In the genomic region with DNA sequence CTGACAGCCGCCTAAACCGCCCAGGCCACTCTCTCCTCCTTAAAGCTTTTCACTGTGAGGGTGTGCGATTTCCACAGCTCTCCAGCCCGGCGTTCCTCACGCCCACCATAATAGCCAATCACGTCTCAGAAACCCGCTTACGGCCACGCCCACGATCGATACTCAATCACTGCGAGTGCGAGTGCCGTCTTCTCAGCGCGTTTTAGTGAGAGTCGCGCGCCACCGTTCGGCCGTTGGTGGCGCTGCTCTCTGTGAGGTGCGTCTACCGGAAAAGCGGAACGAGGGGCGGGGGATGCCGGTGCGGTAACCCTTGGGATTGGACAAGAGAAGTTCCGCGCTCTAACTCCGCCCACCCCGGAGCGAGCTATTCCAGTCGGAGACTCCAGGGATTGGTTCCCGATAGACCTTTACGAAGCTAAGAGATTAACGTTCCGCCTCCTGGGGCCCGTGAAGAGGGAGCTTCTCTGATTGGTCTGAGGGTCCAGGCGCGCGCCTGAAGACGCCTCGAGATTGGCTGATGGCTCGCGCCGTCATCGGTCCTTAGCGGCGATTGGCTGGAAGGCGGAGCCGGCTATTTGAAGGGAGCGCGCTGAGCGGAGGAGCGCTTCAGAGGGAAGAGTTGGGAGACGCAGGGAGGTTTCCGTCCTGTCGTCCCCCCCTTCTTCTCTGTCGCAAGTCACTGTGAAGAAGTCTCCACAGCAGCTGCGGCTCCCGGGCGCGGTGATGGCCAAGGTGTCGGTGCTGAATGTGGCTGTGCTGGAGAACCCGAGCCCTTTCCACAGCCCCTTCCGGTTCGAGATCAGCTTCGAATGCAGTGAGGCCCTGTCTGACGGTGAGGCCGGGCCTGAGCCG, we compare ENCODE assay signal across 8 mouse cellular contexts. TPM values are rescaled to one million over a fixed set of nuclear protein-coding genes. Genes with fewer than 3 reads are reported as not detected.
A peak's percentile ranks its signal among the peaks of the same experiment; 100 is the strongest.
DNase-seq lines count a peak whose midpoint lies in the region; ATAC-seq and TF ChIP-seq lines count a peak whose summit lies in the region.

A gene (minus strand): TSS at position 100 of the 852 bp plus-strand sequence.
A gene (plus strand): TSS at position 402 of the 852 bp plus-strand sequence.

- peaks cover 15% of the 10 kb centered on the region for H3K4me1 ChIP-seq in heart, embryonic 12.5 days (replicated peaks)
- H3K4me1 ChIP-seq in kidney, postnatal 0 days (replicated peaks; ENCODE audit: insufficient read depth, low read length), result peaks cover 6% of the 10 kb centered on the region; the same call in 1 of the 2 replicates
- peaks cover 12% of the 10 kb centered on the region for H3K4me1 ChIP-seq in liver, embryonic 11.5 days (replicated peaks; ENCODE audit: control insufficient read depth, insufficient read depth, low read length)
- peaks cover 12% of the 10 kb centered on the region; the same call in 1 of the 2 replicates for H3K4me1 ChIP-seq in stomach, embryonic 14.5 days (ENCODE audit: control insufficient read depth, insufficient read depth, low read length)

- H3K27ac ChIP-seq in heart, embryonic 12.5 days (ENCODE audit: poor library complexity, severe bottlenecking), result no peak within 1 kb of the TSS
- peak within 1 kb of the TSS; percentile 54; the same call in 1 of the 2 replicates for H3K27ac ChIP-seq in kidney, postnatal 0 days
- H3K27ac ChIP-seq in liver, embryonic 11.5 days (ENCODE audit: low read depth, low read length), result peak within 1 kb of the TSS; percentile 62
- H3K27ac ChIP-seq in stomach, embryonic 14.5 days (ENCODE audit: low read length), result no peak within 1 kb of the TSS

- no peaks in the 10 kb centered on the region for H3K27me3 ChIP-seq in heart, embryonic 12.5 days (replicated peaks)
- H3K27me3 ChIP-seq in kidney, postnatal 0 days (ENCODE audit: insufficient read depth, low read length), result no peaks in the 10 kb centered on the region
- H3K27me3 ChIP-seq in liver, embryonic 11.5 days (replicated peaks; ENCODE audit: control insufficient read depth, insufficient read depth, low read length), result no peaks in the 10 kb centered on the region
- H3K27me3 ChIP-seq in stomach, embryonic 14.5 days (ENCODE audit: control insufficient read depth, insufficient read depth, low read length), result no peaks in the 10 kb centered on the region

- H3K4me3 ChIP-seq in heart, embryonic 12.5 days, result peak within 1 kb of the TSS; percentile 68
- peak within 1 kb of the TSS; percentile 58 for H3K4me3 ChIP-seq in kidney, postnatal 0 days (replicated peaks; ENCODE audit: low read depth, low read length)
- peak within 1 kb of the TSS; percentile 74 for H3K4me3 ChIP-seq in liver, embryonic 11.5 days (ENCODE audit: low read depth, low read length)
- H3K4me3 ChIP-seq in stomach, embryonic 14.5 days (ENCODE audit: low read depth, low read length), result peak within 1 kb of the TSS; percentile 73

- 0 out of 2 replicates have a peak, but pooled peaks cover 2% of the 10 kb centered on the region for H3K36me3 ChIP-seq in heart, embryonic 12.5 days
- H3K36me3 ChIP-seq in kidney, postnatal 0 days (ENCODE audit: insufficient read depth, low read length), result no peaks in the 10 kb centered on the region
- H3K36me3 ChIP-seq in liver, embryonic 11.5 days (ENCODE audit: control insufficient read depth, insufficient read depth, low read length), result no peaks in the 10 kb centered on the region; the same call in 1 of the 2 replicates
- H3K36me3 ChIP-seq in stomach, embryonic 14.5 days (ENCODE audit: control insufficient read depth, insufficient read depth, low read length), result no peaks in the 10 kb centered on the region

- TF ChIP-seq CTCF in kidney, postnatal 0 days (IDR thresholded peaks at IDR 0.05; ENCODE audit: low read depth), result peak; percentile 97

- peak; percentile 90 for ATAC-seq in erythroid progenitor cell, adult 5-6 weeks (replicated peaks; ENCODE audit: low FRiP score, poor library complexity, severe bottlenecking)
- peak; percentile 100 for ATAC-seq in heart, embryonic 12.5 days (ENCODE audit: insufficient number of reproducible peaks, low FRiP score)
- ATAC-seq in kidney, postnatal 0 days (replicated peaks; ENCODE audit: low FRiP score, low read depth), result peak; percentile 100
- peak; percentile 99 for ATAC-seq in liver, embryonic 11.5 days (replicated peaks; ENCODE audit: low FRiP score)
- peak; percentile 99 for ATAC-seq in stomach, embryonic 14.5 days (ENCODE audit: insufficient number of reproducible peaks, insufficient read depth, low FRiP score, low read depth)

- peak within 1 kb of the TSS; percentile 90 for H3K4me2 ChIP-seq in heart, embryonic 12.5 days
- H3K4me2 ChIP-seq in kidney, postnatal 0 days (ENCODE audit: low read length), result peak within 1 kb of the TSS; percentile 90
- peak within 1 kb of the TSS; percentile 92 for H3K4me2 ChIP-seq in liver, embryonic 11.5 days
- H3K4me2 ChIP-seq in stomach, embryonic 14.5 days (replicated peaks; ENCODE audit: low read depth, low read length), result peak within 1 kb of the TSS; percentile 94

- DNase-seq in CD4-positive helper T cell, adult 2 months (ENCODE audit: low read depth, low spot score), result peak; percentile 100
- peak; percentile 100 for DNase-seq in brain, embryonic 18.5 days (ENCODE audit: low read depth, low spot score)
- peak; percentile 100 for DNase-seq in kidney, postnatal 0 days (ENCODE audit: low spot score)
- peak; percentile 96 for DNase-seq in liver, embryonic 11.5 days (ENCODE audit: low spot score)
- peak; percentile 99 for DNase-seq in naive thymus-derived CD4-positive, alpha-beta T cell, adult 2 months (ENCODE audit: low read depth)

- WGBS in heart, embryonic 12.5 days, result under 1% methylated on average over 75 of the region's 75 CpGs
- under 1% methylated on average over 72 of the region's 75 CpGs for WGBS in kidney, postnatal 0 days
- WGBS in liver, embryonic 11.5 days, result under 1% methylated on average over 75 of the region's 75 CpGs
- under 1% methylated on average over 75 of the region's 75 CpGs for WGBS in stomach, embryonic 14.5 days

- no peaks in the 10 kb centered on the region for H3K9me3 ChIP-seq in heart, embryonic 12.5 days (replicated peaks)
- H3K9me3 ChIP-seq in kidney, postnatal 0 days (replicated peaks; ENCODE audit: low read length), result no peaks in the 10 kb centered on the region
- H3K9me3 ChIP-seq in liver, embryonic 11.5 days (ENCODE audit: control insufficient read depth, low read length), result no peaks in the 10 kb centered on the region
- no peaks in the 10 kb centered on the region for H3K9me3 ChIP-seq in stomach, embryonic 14.5 days (ENCODE audit: control insufficient read depth, low read depth, low read length)

- H3K9ac ChIP-seq in heart, embryonic 12.5 days, result peak within 1 kb of the TSS; percentile 74
- peak within 1 kb of the TSS; percentile 57 for H3K9ac ChIP-seq in kidney, postnatal 0 days (ENCODE audit: low read depth, low read length)
- peak within 1 kb of the TSS; percentile 74 for H3K9ac ChIP-seq in liver, embryonic 11.5 days (ENCODE audit: low read depth, low read length)
- H3K9ac ChIP-seq in stomach, embryonic 14.5 days (replicated peaks; ENCODE audit: low read depth, low read length), result peak within 1 kb of the TSS; percentile 39; the same call in 1 of the 2 replicates

RNA-seq across cellular contexts. Expression of the first gene that starts in this region (rescaled TPM):
- total RNA-seq in erythroid progenitor cell, adult 5-6 weeks (2015; ENCODE audit: low replicate concordance), result not detected in 2 replicates
- 1.0 TPM in 1 of 2 replicates, not detected in the other for total RNA-seq in erythroid progenitor cell, adult 5-6 weeks (2017; ENCODE audit: low replicate concordance)
- 0.34 and 0.40 TPM in 2 replicates for polyA plus RNA-seq in heart, embryonic 12.5 days (2016; fragmentation: Nextera tagmentation; extraction: Ambion mirVana)
- polyA plus RNA-seq in kidney, postnatal 0 days (2015; fragmentation: Nextera tagmentation; extraction: Ambion mirVana), result 0.46 and 0.47 TPM in 2 replicates
- polyA plus RNA-seq in liver, embryonic 11.5 days (2014; fragmentation: Nextera tagmentation; extraction: Ambion mirVana), result 0.25 and 0.37 TPM in 2 replicates
- polyA plus RNA-seq in stomach, embryonic 14.5 days (2014; fragmentation: Nextera tagmentation; extraction: Ambion mirVana), result 0.56 and 0.70 TPM in 2 replicates

RNA-seq across cellular contexts. Expression of the second gene that starts in this region (rescaled TPM):
- total RNA-seq in erythroid progenitor cell, adult 5-6 weeks (2015; ENCODE audit: low replicate concordance), result 188 and 195 TPM in 2 replicates
- total RNA-seq in erythroid progenitor cell, adult 5-6 weeks (2017; ENCODE audit: low replicate concordance), result 120 and 123 TPM in 2 replicates
- 55.0 and 58.3 TPM in 2 replicates for polyA plus RNA-seq in heart, embryonic 12.5 days (2016; fragmentation: Nextera tagmentation; extraction: Ambion mirVana)
- 23.0 and 27.8 TPM in 2 replicates for polyA plus RNA-seq in kidney, postnatal 0 days (2015; fragmentation: Nextera tagmentation; extraction: Ambion mirVana)
- 109 and 123 TPM in 2 replicates for polyA plus RNA-seq in liver, embryonic 11.5 days (2014; fragmentation: Nextera tagmentation; extraction: Ambion mirVana)
- 53.2 and 58.2 TPM in 2 replicates for polyA plus RNA-seq in stomach, embryonic 14.5 days (2014; fragmentation: Nextera tagmentation; extraction: Ambion mirVana)

Comparison
In these comparisons a context has a peak if more than half of its experiments do, and no peak if none do; other contexts are left out.
1. H3K27ac ChIP-seq: peak in kidney, postnatal 0 days (single experiment) and liver, embryonic 11.5 days (single experiment); none in heart, embryonic 12.5 days (single experiment) and stomach, embryonic 14.5 days (single experiment).
2. Peak in every context shown above with its lines, with median percentiles within 50 percentile points of each other: DNase-seq, ATAC-seq, H3K4me2 ChIP-seq, H3K4me3 ChIP-seq and H3K9ac ChIP-seq.